Mouse (Mus musculus): ENCODE measurements at regions not wholly inside any gene's neighbourhood (a gene's known extent, or its start where the extent isn't known, plus 50 kb on each side); places are given as distances from the start of the nearest gene placed in this dataset.

DNA sequence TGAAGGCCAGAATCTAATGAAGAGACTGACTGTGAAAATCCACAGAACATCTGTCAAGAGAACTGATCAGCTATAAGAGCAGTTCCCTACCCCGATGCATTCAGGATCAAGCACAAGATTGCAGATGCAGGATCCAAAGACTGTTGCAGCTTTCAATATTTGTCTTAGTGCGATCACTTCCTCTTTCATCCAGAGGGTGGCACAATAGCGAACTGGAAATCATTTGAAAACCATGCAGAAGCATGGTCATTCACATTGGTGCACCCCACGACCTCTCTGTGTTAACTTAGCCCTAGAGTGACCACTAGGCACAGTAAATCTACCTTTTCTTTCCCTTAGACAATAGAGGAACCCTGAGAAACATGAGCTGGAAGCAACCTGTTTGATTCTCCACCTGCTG is 55.8 kb upstream of the Pak3 start:
- Histone ChIP-seq H3K9me3 (ENCODE audit: control insufficient read depth, low read length) (no peaks in the 10 kb centered on the region), H3K4me2 (ENCODE audit: low read depth) (no peak overlapping the region), H3K4me1 (ENCODE audit: control insufficient read depth, insufficient read depth, low read length) (no peaks in the 10 kb centered on the region), H3K4me3 (ENCODE audit: low read depth, low read length) (no peak overlapping the region), H3K27me3 (ENCODE audit: control insufficient read depth, insufficient read depth, low read length) (no peaks in the 10 kb centered on the region), H3K9ac (ENCODE audit: low read length) (no peak overlapping the region), H3K36me3 (ENCODE audit: control insufficient read depth, insufficient read depth, low read length) (no peaks in the 10 kb centered on the region), H3K27ac (ENCODE audit: low read depth, low read length) (no peak overlapping the region)
- no peak for DNase-seq (ENCODE audit: low spot score)
- WGBS: 49% methylated on average over 4 of the region's 4 CpGs
- ATAC-seq (ENCODE audit: insufficient read depth, low FRiP score, low TSS enrichment): no peak

DNA sequence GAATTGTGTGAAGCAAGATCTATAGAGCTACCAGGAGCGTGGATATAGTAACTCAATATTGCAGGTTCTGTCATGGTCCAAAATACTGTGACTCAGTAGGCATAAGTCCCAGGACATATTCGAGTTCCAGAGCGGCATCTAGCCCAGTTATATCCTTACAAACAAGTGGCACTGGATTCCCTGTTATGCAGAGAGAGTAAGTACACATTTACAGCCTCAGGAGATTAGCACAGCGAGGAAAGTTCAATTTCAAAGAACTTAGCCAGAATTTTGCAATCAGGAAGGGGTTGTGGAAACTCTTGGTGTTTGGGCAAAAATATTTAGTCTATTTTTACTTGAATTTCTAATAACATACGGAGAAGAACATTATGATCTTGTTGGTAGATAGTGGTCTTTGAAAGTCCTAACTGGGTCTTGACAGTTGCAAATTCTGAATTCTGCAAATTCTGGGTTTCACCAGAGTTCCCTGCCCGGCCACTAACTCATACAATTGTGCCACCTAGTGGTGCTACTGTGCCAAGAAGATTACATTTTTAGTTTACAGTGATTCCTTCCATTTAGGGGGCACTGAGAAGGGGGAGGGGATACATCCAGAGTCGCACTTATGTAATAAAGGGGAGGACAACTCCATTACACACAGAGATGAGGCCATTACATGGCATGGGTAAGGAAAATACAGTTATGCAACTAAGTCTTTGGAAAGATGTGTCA is 54.7 kb upstream of the Chrdl1 start:
- Histone ChIP-seq H3K27me3 (ENCODE audit: control insufficient read depth, insufficient read depth, low read length) (no peaks in the 10 kb centered on the region), H3K4me1 (ENCODE audit: control insufficient read depth, insufficient read depth, low read length) (no peaks in the 10 kb centered on the region), H3K4me2 (ENCODE audit: low read depth) (no peak overlapping the region), H3K9ac (ENCODE audit: low read length) (no peak overlapping the region), H3K4me3 (ENCODE audit: low read depth, low read length) (no peak overlapping the region), H3K27ac (ENCODE audit: low read depth, low read length) (no peak overlapping the region), H3K9me3 (ENCODE audit: control insufficient read depth, low read length) (no peaks in the 10 kb centered on the region), H3K36me3 (ENCODE audit: control insufficient read depth, insufficient read depth, low read length) (no peaks in the 10 kb centered on the region)
- DNase-seq (ENCODE audit: low spot score) (no peak), ATAC-seq (ENCODE audit: insufficient read depth, low FRiP score, low TSS enrichment) (no peak)
- WGBS: 59% methylated on average over 7 of the region's 7 CpGs

DNA sequence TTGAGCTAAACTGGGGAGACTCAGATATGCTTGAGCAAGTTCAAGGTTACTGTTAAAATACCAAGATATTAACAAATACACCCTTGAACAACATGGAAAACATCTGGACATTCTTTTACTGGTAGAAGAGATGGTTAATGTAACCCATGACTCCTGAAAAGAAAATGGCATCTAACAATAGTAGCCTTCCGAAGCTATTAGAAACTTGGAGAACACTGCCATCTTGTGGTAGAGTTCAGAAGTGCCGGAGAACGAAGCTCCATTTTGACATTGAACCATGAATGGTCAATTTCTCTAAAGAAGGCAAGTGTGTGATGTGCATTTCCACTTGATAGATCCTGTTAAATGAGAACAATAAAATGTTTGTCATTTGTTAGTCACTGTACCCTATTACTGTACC is 50.5 kb upstream of the Chrdl1 start:
- no peaks in the 10 kb centered on the region for H3K27me3 ChIP-seq (ENCODE audit: control insufficient read depth, insufficient read depth, low read length)
- H3K4me1 ChIP-seq (ENCODE audit: control insufficient read depth, insufficient read depth, low read length): no peaks in the 10 kb centered on the region
- ATAC-seq (ENCODE audit: insufficient read depth, low FRiP score, low TSS enrichment): no peak
- no peak overlapping the region for H3K27ac ChIP-seq (ENCODE audit: low read depth, low read length)
- no peaks in the 10 kb centered on the region for H3K9me3 ChIP-seq (ENCODE audit: control insufficient read depth, low read length)
- no peaks in the 10 kb centered on the region for H3K36me3 ChIP-seq (ENCODE audit: control insufficient read depth, insufficient read depth, low read length)
- H3K9ac ChIP-seq (ENCODE audit: low read length): no peak overlapping the region
- no peak overlapping the region for H3K4me2 ChIP-seq (ENCODE audit: low read depth)
- WGBS: 7% methylated on average over 3 of the region's 3 CpGs
- peak; percentile 43 for DNase-seq (ENCODE audit: low spot score)
- no peak overlapping the region for H3K4me3 ChIP-seq (ENCODE audit: low read depth, low read length)

Data from neural tube, embryonic 11.5 days (tissue).